Mouse (Mus musculus) kidney, embryonic 15.5 days (tissue): ENCODE results near the gene Gata5. TPM values are rescaled to one million over a fixed set of nuclear protein-coding genes. Genes with fewer than 3 reads are reported as not detected.

Experiments used
- ATAC-seq: fragments of 200-750 bp; cut with Nextera tagmentation; replicated peaks from 2 replicates; pipeline ENCODE4 v1.8.0; 2017; ENCODE audit warnings: moderate TSS enrichment; ENCODE audit not compliant: low FRiP score
- H3K27ac ChIP-seq: fragments of 300-500 bp; sonication (generic); 2 replicates; pipeline ENCODE4 v1.5.1; 2015; ENCODE audit warnings: mild to moderate bottlenecking, inconsistent platforms
- H3K27me3 ChIP-seq: fragments of 300-500 bp; sonication (generic); 2 replicates; pipeline ENCODE4 v1.6.1; 2015; ENCODE audit warnings: inconsistent platforms
- H3K36me3 ChIP-seq: fragments of 300-500 bp; sonication (generic); 2 replicates; pipeline ENCODE4 v1.6.1; 2015; ENCODE audit warnings: inconsistent platforms
- H3K4me1 ChIP-seq: fragments of 300-500 bp; sonication (generic); 2 replicates; pipeline ENCODE4 v1.6.1; 2015; ENCODE audit warnings: inconsistent platforms
- H3K4me2 ChIP-seq: fragments of 300-500 bp; sonication (generic); 2 replicates; pipeline ENCODE4 v1.6.1; 2015; ENCODE audit warnings: moderate library complexity, mild to moderate bottlenecking, inconsistent platforms
- H3K4me3 ChIP-seq: fragments of 300-500 bp; sonication (generic); replicated peaks from 2 replicates; pipeline ENCODE4 v1.5.1; 2015; ENCODE audit warnings: mild to moderate bottlenecking, inconsistent platforms
- H3K9ac ChIP-seq: fragments of 300-500 bp; sonication (generic); 2 replicates; pipeline ENCODE4 v1.6.1; 2015; ENCODE audit warnings: mild to moderate bottlenecking, inconsistent platforms
- H3K9me3 ChIP-seq: fragments of 300-500 bp; sonication (generic); replicated peaks from 2 replicates; pipeline ENCODE4 v1.6.1; 2016; ENCODE audit warnings: inconsistent platforms
- WGBS: fragments of 180-500 bp; shearing (Covaris S2); methylation state at CpG from one replicate; pipeline ENCODE4 v1.1.7; 2015; ENCODE audit warnings: mixed read lengths; 5-methylcytosine and 5-hydroxymethylcytosine counted together
- polyA plus RNA-seq: library from polyadenylated mRNA; unstranded; fragments of >200 nt; fragmentation: Nextera tagmentation; extraction: Ambion mirVana; gene quantifications from 2 replicates; pipeline ENCODE4 v1.2.1, GENCODE M21; 2015

Gata5 gene
- 3.0 and 4.7 TPM in 2 replicates for polyA plus RNA-seq

DNA sequence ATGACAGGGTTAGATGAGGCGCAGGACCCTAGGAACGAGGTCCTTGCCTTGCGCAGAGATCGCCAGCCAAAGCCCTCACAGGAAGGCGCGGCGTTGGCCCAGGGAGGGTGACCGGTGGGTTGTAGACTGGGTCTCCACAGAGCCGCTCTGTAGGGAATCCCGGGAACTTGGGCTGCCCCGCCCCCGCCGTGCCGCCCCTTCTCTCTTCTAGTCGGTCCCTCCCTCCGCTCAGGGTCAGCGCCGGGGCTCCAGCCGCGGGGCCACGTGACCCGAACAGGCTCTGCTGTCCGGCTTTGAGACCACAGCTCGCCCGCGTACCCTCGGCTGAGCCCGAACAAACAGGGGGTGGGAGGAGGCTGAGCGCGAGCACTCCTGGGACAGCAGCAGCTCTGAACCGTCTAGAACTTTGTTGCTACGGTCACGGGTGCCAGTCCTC is at the start of gene Gata5:
Gata5 (minus strand) TSS at position 149 of the 436 bp plus-strand sequence.
- peak; percentile 90 for ATAC-seq
- peaks cover 89% of the 10 kb centered on the region for H3K27me3 ChIP-seq
- H3K4me3 ChIP-seq, result peak within 1 kb of the TSS; percentile 55
- WGBS, result 0% methylated on average over 33 of the region's 33 CpGs
- H3K4me2 ChIP-seq, result peak within 1 kb of the TSS; percentile 83
- H3K9ac ChIP-seq, result peak within 1 kb of the TSS; percentile 54
- H3K9me3 ChIP-seq, result no peaks in the 10 kb centered on the region
- peak within 1 kb of the TSS; percentile 32; the same call in 1 of the 2 replicates for H3K27ac ChIP-seq
- H3K36me3 ChIP-seq, result no peaks in the 10 kb centered on the region
- peaks cover 32% of the 10 kb centered on the region for H3K4me1 ChIP-seq

DNA sequence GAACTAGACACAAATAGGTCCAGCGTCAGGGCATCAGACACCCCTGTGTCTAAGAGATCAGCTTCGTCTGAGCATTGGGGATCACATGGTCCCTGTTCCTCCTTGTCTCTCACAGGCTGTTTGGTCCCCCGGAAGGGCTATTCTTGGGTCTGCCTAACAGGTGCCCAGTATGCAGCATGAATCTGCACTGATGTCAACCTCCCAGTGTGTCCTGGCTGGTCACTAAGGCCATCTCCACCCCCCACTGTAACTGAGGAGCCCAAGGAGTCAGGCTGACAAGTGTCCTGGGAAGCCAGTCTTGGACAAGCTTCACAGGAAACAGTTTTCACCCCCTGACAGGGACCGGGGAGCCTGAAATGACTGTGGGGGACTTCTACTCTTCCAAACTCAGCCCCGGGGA is 42.2 kb upstream of the Gata5 start:
- H3K4me3 ChIP-seq, result no peak overlapping the region
- H3K36me3 ChIP-seq, result no peaks in the 10 kb centered on the region
- no peaks in the 10 kb centered on the region for H3K9me3 ChIP-seq
- no peak overlapping the region for H3K9ac ChIP-seq
- H3K4me1 ChIP-seq, result no peaks in the 10 kb centered on the region
- ATAC-seq, result no peak
- H3K27me3 ChIP-seq, result no peaks in the 10 kb centered on the region
- H3K27ac ChIP-seq, result no peak overlapping the region
- no peak overlapping the region for H3K4me2 ChIP-seq
- WGBS, result 81% methylated on average over 5 of the region's 5 CpGs

DNA sequence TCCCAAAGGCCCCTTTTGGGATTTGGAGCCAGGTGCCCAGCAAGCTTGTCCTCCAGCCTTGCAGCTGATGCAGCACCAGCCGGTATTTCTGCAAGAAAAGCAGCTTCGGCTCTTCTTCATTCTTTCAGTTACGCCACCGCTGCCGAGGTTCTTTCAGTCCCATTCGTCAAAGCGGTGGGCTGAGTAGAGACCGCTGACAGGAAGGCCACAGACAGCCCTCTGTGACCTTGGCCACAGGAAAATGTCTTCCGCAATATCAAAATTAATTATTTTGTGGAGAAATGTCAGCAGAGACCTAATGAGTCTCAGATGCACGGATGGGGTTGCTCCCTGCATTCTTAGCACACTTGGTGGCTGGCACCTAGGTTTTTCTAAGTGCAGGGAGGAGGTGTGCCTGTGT is 38.8 kb upstream of the Gata5 start:
- no peaks in the 10 kb centered on the region for H3K4me1 ChIP-seq
- no peak overlapping the region for H3K4me2 ChIP-seq
- H3K36me3 ChIP-seq, result no peaks in the 10 kb centered on the region
- H3K27me3 ChIP-seq, result no peaks in the 10 kb centered on the region
- H3K4me3 ChIP-seq, result no peak overlapping the region
- no peak overlapping the region for H3K27ac ChIP-seq
- ATAC-seq, result no peak
- no peaks in the 10 kb centered on the region for H3K9me3 ChIP-seq
- no peak overlapping the region for H3K9ac ChIP-seq
- 75% methylated on average over 10 of the region's 10 CpGs for WGBS

DNA sequence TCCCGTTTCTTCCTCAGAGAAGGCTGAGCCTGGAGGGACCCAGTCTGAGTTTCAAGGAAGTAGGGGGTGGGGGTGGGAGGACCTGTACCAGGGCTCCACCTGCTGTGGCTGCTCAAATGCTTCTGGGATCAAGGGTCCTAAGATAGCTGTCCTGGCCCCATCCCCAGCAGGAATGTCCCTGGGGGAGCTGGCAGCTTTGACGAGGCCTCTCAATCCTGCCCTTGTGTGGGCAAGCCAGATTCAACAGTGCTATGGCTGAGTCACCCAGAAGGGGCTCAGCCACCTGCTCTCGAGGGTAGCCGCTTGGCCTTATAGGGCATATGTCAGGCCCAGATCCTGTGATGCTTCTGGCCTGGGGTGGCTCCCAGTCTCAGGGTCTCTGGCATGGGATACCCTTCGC is 33.9 kb upstream of the Gata5 start:
- H3K4me2 ChIP-seq, result no peak overlapping the region
- no peaks in the 10 kb centered on the region for H3K4me1 ChIP-seq
- H3K36me3 ChIP-seq, result no peaks in the 10 kb centered on the region
- H3K9me3 ChIP-seq, result no peaks in the 10 kb centered on the region
- H3K4me3 ChIP-seq, result no peak overlapping the region
- WGBS, result 77% methylated on average over 5 of the region's 5 CpGs
- no peak overlapping the region for H3K9ac ChIP-seq
- no peaks in the 10 kb centered on the region for H3K27me3 ChIP-seq
- no peak for ATAC-seq
- H3K27ac ChIP-seq, result no peak overlapping the region

DNA sequence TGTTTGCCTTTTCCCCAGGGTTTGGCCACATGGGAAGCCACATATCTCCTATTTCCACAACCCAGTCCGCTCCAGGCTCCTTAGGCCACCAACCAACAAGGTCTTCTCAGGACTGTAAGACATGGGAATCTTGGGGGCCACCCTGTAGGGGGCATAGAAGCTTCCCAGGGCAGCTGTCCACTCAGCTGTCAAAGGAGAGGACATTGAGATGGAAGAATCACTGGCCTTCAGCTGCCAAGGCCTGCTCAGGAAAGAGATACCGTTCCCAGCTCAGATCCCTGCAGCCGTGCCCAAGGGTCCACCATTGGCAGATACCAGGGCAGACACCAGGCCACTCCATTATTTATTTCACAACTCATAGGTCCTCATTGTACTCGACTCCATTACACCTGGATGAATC is 32.9 kb upstream of the Gata5 start:
- no peak for ATAC-seq
- H3K27ac ChIP-seq, result no peak overlapping the region
- H3K4me2 ChIP-seq, result no peak overlapping the region
- no peaks in the 10 kb centered on the region for H3K27me3 ChIP-seq
- no peaks in the 10 kb centered on the region for H3K9me3 ChIP-seq
- no peak overlapping the region for H3K9ac ChIP-seq
- H3K4me1 ChIP-seq, result 0 out of 2 replicates have a peak, but pooled peaks cover 4% of the 10 kb centered on the region
- 72% methylated on average over 4 of the region's 4 CpGs for WGBS
- no peak overlapping the region for H3K4me3 ChIP-seq
- no peaks in the 10 kb centered on the region for H3K36me3 ChIP-seq

DNA sequence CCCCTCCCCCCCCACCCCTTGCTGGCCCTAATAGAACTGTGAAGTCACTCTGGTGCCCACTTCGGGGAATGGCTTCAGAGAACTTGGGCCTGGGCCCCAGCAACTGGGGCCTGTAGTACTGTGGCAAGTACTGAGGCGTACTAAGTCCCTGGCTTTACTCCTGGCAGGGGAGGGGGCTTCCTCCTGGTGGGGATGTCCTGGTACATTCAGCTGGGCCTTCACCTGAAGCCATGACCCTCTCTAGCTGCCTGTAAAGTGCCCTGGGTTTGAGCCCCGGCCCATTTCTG is 28.9 kb upstream of the Gata5 start:
- H3K4me1 ChIP-seq, result 0 out of 2 replicates have a peak, but pooled peaks cover 4% of the 10 kb centered on the region
- no peak overlapping the region for H3K4me3 ChIP-seq
- H3K27me3 ChIP-seq, result no peaks in the 10 kb centered on the region
- H3K9me3 ChIP-seq, result no peaks in the 10 kb centered on the region
- 65% methylated on average over 3 of the region's 3 CpGs for WGBS
- no peak overlapping the region for H3K9ac ChIP-seq
- no peak overlapping the region for H3K27ac ChIP-seq
- no peaks in the 10 kb centered on the region for H3K36me3 ChIP-seq
- no peak overlapping the region for H3K4me2 ChIP-seq
- no peak for ATAC-seq

DNA sequence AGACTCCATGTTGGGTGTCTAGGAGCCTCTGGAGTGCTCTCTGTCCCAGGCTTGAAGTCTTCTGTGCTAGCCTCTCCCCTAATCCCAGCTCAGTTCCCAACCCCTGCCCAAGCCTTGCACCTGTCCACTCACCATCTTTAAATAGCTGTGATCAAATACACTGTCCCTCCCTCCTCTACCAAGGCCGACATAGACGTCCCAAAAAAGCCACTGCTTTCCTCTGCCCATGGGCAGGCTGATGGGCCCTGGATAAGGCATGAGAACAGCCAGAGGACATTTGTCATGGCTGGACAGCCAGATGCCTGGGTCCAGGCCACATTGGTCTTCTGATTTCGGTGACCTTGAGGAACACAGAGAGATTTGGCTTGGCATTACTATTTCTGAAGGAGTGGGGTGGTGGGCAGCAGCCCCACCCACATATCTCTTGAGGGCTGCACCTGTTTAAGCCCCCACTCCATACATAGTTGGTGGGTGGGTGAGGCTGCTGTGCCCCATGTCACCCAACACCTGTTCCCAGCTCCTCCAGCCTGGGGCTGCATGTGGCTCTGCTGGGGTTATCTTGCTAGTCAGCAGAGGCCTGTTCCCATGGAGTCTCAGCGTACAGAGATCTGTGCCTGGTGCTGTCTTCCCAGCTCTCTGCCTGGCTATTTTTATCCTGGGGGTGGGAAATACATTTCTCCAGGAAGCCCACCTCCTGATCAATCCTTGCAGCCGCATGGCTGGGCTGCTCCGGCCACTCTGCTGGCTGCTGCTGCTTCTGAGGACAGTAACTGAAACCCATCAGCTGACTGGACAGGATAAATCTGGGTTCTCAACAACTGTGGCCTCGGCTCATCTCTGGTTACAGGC is 28.3 kb upstream of the Gata5 start:
- Histone ChIP-seq H3K27me3 (no peaks in the 10 kb centered on the region), H3K36me3 (no peaks in the 10 kb centered on the region), H3K9ac (no peak overlapping the region), H3K27ac (no peak overlapping the region), H3K4me1 (0 out of 2 replicates have a peak, but pooled peaks cover 4% of the 10 kb centered on the region), H3K4me3 (no peak overlapping the region), H3K4me2 (no peak overlapping the region), H3K9me3 (no peaks in the 10 kb centered on the region)
- no peak for ATAC-seq
- 53% methylated on average over 7 of the region's 7 CpGs for WGBS

DNA sequence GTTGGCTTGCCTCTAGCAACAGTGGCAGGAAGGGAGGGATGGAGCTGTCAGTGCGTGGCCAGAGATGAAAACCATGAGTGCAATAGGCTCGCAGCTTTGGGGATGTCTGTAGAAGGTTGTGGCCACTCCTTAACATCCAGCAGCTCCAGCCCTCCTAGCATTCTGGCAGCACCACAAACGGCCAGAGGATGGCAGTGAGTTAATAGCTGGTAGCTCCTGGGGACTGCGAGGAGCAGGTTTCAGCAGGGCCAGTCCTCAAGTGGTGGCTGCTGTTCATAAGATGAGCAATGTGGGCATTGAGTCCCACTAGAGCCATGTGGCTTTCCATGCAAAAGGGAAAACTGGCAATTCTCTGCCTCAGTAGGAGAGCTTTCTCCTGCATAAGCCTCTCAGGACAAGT is 24.6 kb upstream of the Gata5 start:
- no peak for ATAC-seq
- H3K9me3 ChIP-seq, result no peaks in the 10 kb centered on the region
- no peak overlapping the region for H3K27ac ChIP-seq
- H3K9ac ChIP-seq, result no peak overlapping the region
- 0 out of 2 replicates have a peak, but pooled peaks cover 4% of the 10 kb centered on the region for H3K4me1 ChIP-seq
- 0 out of 2 replicates have a peak, but pooled peaks cover 3% of the 10 kb centered on the region for H3K27me3 ChIP-seq
- no peaks in the 10 kb centered on the region for H3K36me3 ChIP-seq
- H3K4me2 ChIP-seq, result no peak overlapping the region
- no peak overlapping the region for H3K4me3 ChIP-seq
- 6% methylated on average over 4 of the region's 4 CpGs for whole genome bisulfite sequencing

DNA sequence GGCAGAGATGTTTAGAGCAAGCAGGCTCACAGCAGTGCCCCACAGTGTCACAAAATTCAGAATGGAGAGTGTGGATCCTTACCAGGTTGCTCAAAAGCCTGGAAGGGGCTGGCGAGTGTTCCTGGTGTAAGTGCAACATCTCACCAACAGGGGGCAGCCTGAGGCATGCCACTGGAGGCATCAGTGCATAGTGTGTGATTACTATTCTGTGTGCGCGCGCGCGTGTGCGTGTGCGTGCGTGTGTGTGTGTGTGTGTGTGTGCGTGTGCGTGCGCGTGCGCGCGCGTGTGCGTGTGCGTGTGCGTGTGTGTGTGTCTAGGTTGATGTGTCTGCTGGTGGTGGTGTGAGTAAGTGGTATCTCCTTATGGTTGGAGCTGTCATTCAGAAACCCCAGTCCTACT is 18.8 kb upstream of the Gata5 start:
- Histone ChIP-seq H3K9me3 (no peaks in the 10 kb centered on the region), H3K27me3 (peaks cover 27% of the 10 kb centered on the region), H3K9ac (no peak overlapping the region), H3K4me2 (peak overlapping the region; percentile 30; the same call in 1 of the 2 replicates), H3K4me3 (no peak overlapping the region), H3K36me3 (no peaks in the 10 kb centered on the region), H3K4me1 (no peaks in the 10 kb centered on the region), H3K27ac (no peak overlapping the region)
- 43% methylated on average over 20 of the region's 20 CpGs for WGBS
- no peak; the same call in 1 of the 2 replicates for ATAC-seq

DNA sequence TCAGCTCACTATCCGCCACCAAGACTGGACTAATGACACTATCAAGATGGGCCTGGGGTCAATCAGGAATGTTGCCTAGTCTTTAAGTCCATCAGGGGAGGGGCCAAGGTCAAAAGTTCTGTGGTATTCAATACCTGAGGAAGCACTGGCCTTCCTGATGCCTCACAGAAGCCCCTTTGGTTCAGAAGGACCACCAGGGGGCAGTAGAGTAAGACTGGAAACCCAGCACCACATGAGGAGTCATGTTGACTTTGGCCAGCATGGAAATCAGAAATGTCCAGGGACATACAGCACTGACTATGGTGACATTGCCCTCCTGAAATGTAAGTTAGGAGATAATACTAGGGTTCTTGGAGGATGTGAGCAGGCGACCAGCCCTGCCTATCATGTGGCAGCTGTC is 16.2 kb upstream of the Gata5 start:
- Histone ChIP-seq H3K27ac (no peak overlapping the region), H3K27me3 (peaks cover 28% of the 10 kb centered on the region), H3K4me3 (no peak overlapping the region), H3K4me2 (no peak overlapping the region), H3K9me3 (no peaks in the 10 kb centered on the region), H3K36me3 (no peaks in the 10 kb centered on the region), H3K4me1 (peaks cover 4% of the 10 kb centered on the region), H3K9ac (no peak overlapping the region)
- ATAC-seq, result no peak
- 53% methylated on average over 2 of the region's 2 CpGs for WGBS

DNA sequence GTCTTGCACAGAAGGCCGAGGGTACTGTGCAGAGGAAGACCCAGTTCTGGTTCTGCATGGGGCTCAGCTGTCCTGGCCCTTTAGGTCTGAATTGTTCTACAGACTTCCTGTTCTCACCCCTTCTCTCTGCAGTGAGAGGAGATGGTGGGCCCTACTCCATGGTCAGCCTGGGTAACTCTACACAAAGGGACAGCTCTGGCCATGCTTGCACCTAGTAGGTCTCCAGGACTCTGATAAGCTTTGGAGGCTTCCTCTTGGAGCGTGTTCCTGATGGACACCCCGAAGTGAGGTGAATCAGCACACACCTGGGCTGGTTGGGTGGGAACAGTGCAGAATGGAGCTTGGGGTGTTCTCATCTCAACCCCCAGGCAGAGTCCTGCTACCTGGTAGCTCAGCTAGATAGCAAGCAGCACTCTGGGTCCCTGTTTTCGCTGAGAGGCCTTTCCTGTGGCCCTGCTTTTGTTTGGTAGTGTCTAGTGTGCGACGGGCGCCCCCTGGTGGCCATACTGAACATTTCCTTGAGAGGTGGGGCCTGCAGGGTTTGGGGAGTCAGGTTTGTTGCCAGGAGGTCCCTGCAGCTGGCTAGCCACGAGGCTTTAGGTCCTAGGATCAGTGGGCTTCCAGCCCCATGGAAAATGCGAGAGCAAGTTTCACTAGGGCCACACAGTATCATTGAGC is 12.5 kb upstream of the Gata5 start:
- peaks cover 20% of the 10 kb centered on the region for H3K4me1 ChIP-seq
- H3K4me3 ChIP-seq, result no peak overlapping the region
- H3K27me3 ChIP-seq, result peaks cover 31% of the 10 kb centered on the region
- peak overlapping the region; percentile 21; the same call in 1 of the 2 replicates for H3K9ac ChIP-seq
- WGBS, result 27% methylated on average over 9 of the region's 9 CpGs
- H3K27ac ChIP-seq, result no peak overlapping the region
- H3K36me3 ChIP-seq, result no peaks in the 10 kb centered on the region
- no peak overlapping the region for H3K4me2 ChIP-seq
- ATAC-seq, result peak; percentile 78
- no peaks in the 10 kb centered on the region for H3K9me3 ChIP-seq

DNA sequence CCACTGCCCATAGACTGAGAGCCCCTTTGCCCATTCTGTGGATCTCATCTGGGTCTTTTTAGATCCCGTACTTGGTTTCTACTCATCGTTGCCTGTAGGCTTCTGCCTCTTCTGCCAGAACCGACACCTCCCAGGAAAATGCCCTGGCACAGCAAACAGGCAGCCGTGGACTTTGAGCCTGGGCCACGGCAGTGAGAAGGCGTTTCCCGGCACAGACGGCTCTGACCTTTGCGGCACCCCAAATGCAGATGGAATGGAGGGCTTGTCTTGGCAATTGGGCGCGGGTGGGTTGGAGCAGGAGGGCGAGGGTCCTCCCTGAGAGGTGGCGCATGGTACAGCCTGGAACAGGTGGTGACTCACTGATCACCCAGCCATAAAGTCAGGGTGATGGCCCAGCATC is 8.6 kb upstream of the Gata5 start:
- WGBS, result 64% methylated on average over 13 of the region's 13 CpGs
- Histone ChIP-seq H3K36me3 (no peaks in the 10 kb centered on the region), H3K9me3 (no peaks in the 10 kb centered on the region), H3K4me3 (no peak overlapping the region), H3K9ac (no peak overlapping the region), H3K4me2 (no peak overlapping the region), H3K27me3 (peaks cover 28% of the 10 kb centered on the region), H3K4me1 (peaks cover 28% of the 10 kb centered on the region), H3K27ac (no peak overlapping the region)
- ATAC-seq, result no peak
